In the genomic region with DNA sequence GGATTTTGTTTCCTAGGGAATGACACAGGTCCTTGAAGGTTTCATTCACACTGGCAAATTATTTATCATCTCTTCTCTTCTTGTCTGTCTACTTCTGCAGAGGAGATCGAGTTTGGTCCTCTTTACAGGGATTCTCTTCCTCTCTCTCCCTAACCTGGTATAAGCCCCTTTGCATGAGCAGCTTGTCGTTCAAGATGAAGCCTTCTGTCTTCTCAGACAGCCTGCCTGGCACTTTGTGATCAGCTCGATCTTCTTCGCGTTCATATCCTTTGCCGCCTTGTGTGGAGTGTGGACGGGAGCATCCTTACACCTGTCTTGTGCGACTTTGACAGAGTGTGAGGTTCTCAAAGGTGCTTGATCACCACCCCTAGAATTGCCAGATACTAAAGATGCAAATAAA, we compare ENCODE assay signal across 31 mouse cellular contexts. TPM values are rescaled to one million over a fixed set of nuclear protein-coding genes. Genes with fewer than 3 reads are reported as not detected.
"Had no signal": no experiment of that assay in that cellular context is flagged by ENCODE, and none has a peak within 500 bp of the region (broad histone marks: within the 10 kb centered on the region; RNA-seq: fewer than 3 reads in every experiment).

No protein-coding gene starts in this region.

- H3K9me3 ChIP-seq: limb, embryonic 10.5 days; limb, embryonic 12.5 days; limb, embryonic 13.5 days; limb, embryonic 15.5 days; liver, embryonic 12.5 days; liver, embryonic 13.5 days; liver, embryonic 15.5 days; lung, embryonic 15.5 days; megakaryocyte, embryonic 14.5 days; midbrain, embryonic 12.5 days; midbrain, embryonic 13.5 days; midbrain, embryonic 15.5 days; neural tube, embryonic 12.5 days had no signal

- ATAC-seq: liver, embryonic 12.5 days; liver, postnatal 0 days; lung, postnatal 0 days; midbrain, embryonic 13.5 days; midbrain, embryonic 15.5 days; midbrain, embryonic 16.5 days had no signal

- H3K27ac ChIP-seq: left cerebral cortex, adult 2 months; limb, embryonic 10.5 days; limb, embryonic 12.5 days; limb, embryonic 13.5 days; limb, embryonic 15.5 days; liver, embryonic 12.5 days; liver, embryonic 13.5 days; liver, embryonic 14.5 days; liver, embryonic 15.5 days; lung, embryonic 15.5 days; macrophage; midbrain, embryonic 12.5 days; midbrain, embryonic 13.5 days; midbrain, embryonic 15.5 days; neural tube, embryonic 12.5 days had no signal

- DNase-seq: left cerebral cortex, postnatal 4 days; liver; liver, embryonic 13.5 days; liver, postnatal 0 days; lung, adult 18-20 months; lung, adult 2 months; lung, embryonic 14.5 days; lung, postnatal 10 days; lung, postnatal 14 days; lung, postnatal 36 days; lung, postnatal 4 days; midbrain, embryonic 14.5 days had no signal

- H3K4me3 ChIP-seq: left cerebral cortex, adult 2 months; limb, embryonic 10.5 days; limb, embryonic 12.5 days; limb, embryonic 13.5 days; limb, embryonic 15.5 days; liver, embryonic 12.5 days; liver, embryonic 13.5 days; liver, embryonic 15.5 days; lung, embryonic 15.5 days; megakaryocyte, embryonic 14.5 days; midbrain, embryonic 12.5 days; midbrain, embryonic 13.5 days; midbrain, embryonic 15.5 days; myocyte; neural tube, embryonic 12.5 days had no signal

- H3K9ac ChIP-seq: limb, embryonic 12.5 days; limb, embryonic 13.5 days; limb, embryonic 15.5 days; liver, embryonic 12.5 days; liver, embryonic 14.5 days; liver, embryonic 15.5 days; liver, postnatal 0 days; lung, embryonic 14.5 days; lung, embryonic 15.5 days; midbrain, embryonic 12.5 days; midbrain, embryonic 13.5 days; midbrain, embryonic 15.5 days; neural tube, embryonic 12.5 days had no signal

- H3K4me2 ChIP-seq: limb, embryonic 12.5 days; limb, embryonic 13.5 days; limb, embryonic 15.5 days; liver, embryonic 11.5 days; liver, embryonic 12.5 days; liver, embryonic 13.5 days; liver, embryonic 15.5 days; lung, embryonic 14.5 days; lung, embryonic 15.5 days; midbrain, embryonic 12.5 days; midbrain, embryonic 13.5 days; midbrain, embryonic 15.5 days; neural tube, embryonic 12.5 days had no signal

- H3K36me3 ChIP-seq: limb, embryonic 10.5 days; limb, embryonic 12.5 days; limb, embryonic 13.5 days; limb, embryonic 15.5 days; liver, embryonic 12.5 days; liver, embryonic 13.5 days; liver, embryonic 15.5 days; lung, embryonic 15.5 days; midbrain, embryonic 12.5 days; midbrain, embryonic 13.5 days; midbrain, embryonic 15.5 days; neural tube, embryonic 12.5 days had no signal

RNA-seq across cellular contexts. Expression of a gene that starts 5.8 kb away (rescaled TPM):
- polyA plus RNA-seq: myocyte had no signal
